Mouse (Mus musculus) ES-E14 (cell line): ENCODE data around the gene Actn1. TPM values are rescaled to one million over a fixed set of nuclear protein-coding genes. Genes with fewer than 3 reads are reported as not detected.

ENCODE experiments used
- DNase-seq: peaks from one replicate; pipeline ENCODE4 v3.0.0-alpha.2; 2013; ENCODE audit warnings: low read depth, low spot score
- H3K27ac ChIP-seq: 2 replicates; pipeline ENCODE4 v1.5.1; 2012; ENCODE audit warnings: low read depth, mild to moderate bottlenecking, low read length, moderate library complexity, mixed read lengths; ENCODE audit not compliant: poor library complexity, insufficient read depth, severe bottlenecking
- H3K36me3 ChIP-seq: 2 replicates; pipeline ENCODE4 v1.6.1; 2012; ENCODE audit warnings: mild to moderate bottlenecking, low read length, moderate library complexity, mixed read lengths; ENCODE audit not compliant: control insufficient read depth, poor library complexity, insufficient read depth, severe bottlenecking
- H3K4me1 ChIP-seq, 2 experiments: fragments of 150-350 bp in 1 of 2; sonication (generic) in 1 of 2; 2 replicates each; pipeline ENCODE4 v1.6.1; 2012; ENCODE audit warnings: low read length in 2 of 2, mild to moderate bottlenecking in 1 of 2, mixed read lengths in 1 of 2; ENCODE audit not compliant: control insufficient read depth in 2 of 2, insufficient read depth in 2 of 2, poor library complexity in 1 of 2
- H3K4me3 ChIP-seq, 2 experiments: fragments of 150-350 bp in 1 of 2; sonication (generic) in 1 of 2; 2 replicates each; pipeline ENCODE4 v1.5.1; 2012; ENCODE audit warnings: low read length in 2 of 2, low read depth in 1 of 2, mild to moderate bottlenecking in 1 of 2, mixed read lengths in 1 of 2; ENCODE audit not compliant: insufficient read depth in 1 of 2, poor library complexity in 1 of 2, severe bottlenecking in 1 of 2
- H3K9ac ChIP-seq: 2 replicates; pipeline ENCODE4 v1.6.1; 2012; ENCODE audit warnings: low read depth, mild to moderate bottlenecking, low read length, mixed read lengths; ENCODE audit not compliant: poor library complexity, insufficient read depth, severe bottlenecking
- H3K9me3 ChIP-seq: fragments of 150-350 bp; sonication (generic); 2 replicates; pipeline ENCODE4 v1.6.1; 2012; ENCODE audit warnings: low read depth, mild to moderate bottlenecking, low read length; ENCODE audit not compliant: control insufficient read depth, insufficient read depth
- CHD2 ChIP-seq: IDR thresholded peaks from 2 replicates; pipeline ENCODE4 v1.6.1; 2014; ENCODE audit warnings: mild to moderate bottlenecking, low read depth, low read length, inconsistent platforms
- HCFC1 ChIP-seq: IDR thresholded peaks from 2 replicates; pipeline ENCODE4 v1.6.1; 2012; ENCODE audit warnings: low read length, inconsistent platforms, borderline replicate concordance; ENCODE audit not compliant: insufficient read depth
- MAFK ChIP-seq: IDR thresholded peaks from 2 replicates; pipeline ENCODE4 v1.6.1; 2014; ENCODE audit warnings: mild to moderate bottlenecking, low read depth, low read length, inconsistent platforms; ENCODE audit not compliant: insufficient read depth
- ZC3H11A ChIP-seq: IDR thresholded peaks from 2 replicates; pipeline ENCODE4 v1.6.1; 2012; ENCODE audit warnings: low read depth, mild to moderate bottlenecking, inconsistent platforms, low read length, borderline replicate concordance
- ZNF384 ChIP-seq: IDR thresholded peaks from 2 replicates; pipeline ENCODE4 v1.6.1; 2012; ENCODE audit warnings: low read depth, low read length, inconsistent platforms
- in situ Hi-C, 2 experiments: fragments of 600-800 bp; cut with MboI; formaldehyde crosslinking; loops; one replicate each; pipeline ENCODE4 v1.15.1; 2025; ENCODE audit warnings: low sequenced_read_pairs in 2 of 2, inconsistent platforms in 1 of 2; ENCODE audit not compliant: unreplicated experiment in 2 of 2
- total RNA-seq: library from RNA; depleted of rRNA; stranded (reverse); fragments of 300-350 nt; gene quantifications from 2 replicates; pipeline ENCODE4 v1.2.3, GENCODE M21; 2012

The Actn1 gene
- total RNA-seq, 1 experiment: 255 TPM

DNA sequence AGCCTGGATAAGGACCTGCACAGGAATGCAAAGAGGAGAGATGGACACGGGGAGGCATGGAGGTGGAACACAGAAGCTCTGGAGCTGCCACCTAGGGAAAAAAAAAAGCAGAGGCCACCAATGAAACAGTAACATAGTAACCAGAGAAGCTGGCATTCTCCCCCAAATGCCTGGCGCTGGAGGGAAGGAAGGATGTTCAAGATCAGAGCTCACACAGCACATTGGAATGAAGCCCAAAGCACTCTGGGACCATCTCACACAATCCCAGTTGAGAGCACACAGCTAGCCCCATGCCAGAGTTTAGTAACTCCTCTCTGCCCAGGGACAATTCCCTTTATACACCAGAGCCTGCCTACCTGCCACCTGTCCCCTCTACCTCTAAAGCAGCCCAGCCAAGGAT lies 34.1 kb downstream of the Actn1 start:
- in situ Hi-C loops: no loop called here
- Histone ChIP-seq H3K4me1 (peaks cover 35 to 62% of the 10 kb centered on the region in 2 experiments), H3K9me3 (no peaks in the 10 kb centered on the region), H3K9ac (no peak overlapping the region; the same call in 1 of the 2 replicates), H3K4me3 (no peak overlapping the region), H3K36me3 (no peaks in the 10 kb centered on the region; the same call in 1 of the 2 replicates), H3K27ac (no peak overlapping the region)
- no peak for DNase-seq
- TF ChIP-seq ZNF384 (no peak), MAFK (no peak), HCFC1 (no peak), ZC3H11A (no peak), CHD2 (no peak)

DNA sequence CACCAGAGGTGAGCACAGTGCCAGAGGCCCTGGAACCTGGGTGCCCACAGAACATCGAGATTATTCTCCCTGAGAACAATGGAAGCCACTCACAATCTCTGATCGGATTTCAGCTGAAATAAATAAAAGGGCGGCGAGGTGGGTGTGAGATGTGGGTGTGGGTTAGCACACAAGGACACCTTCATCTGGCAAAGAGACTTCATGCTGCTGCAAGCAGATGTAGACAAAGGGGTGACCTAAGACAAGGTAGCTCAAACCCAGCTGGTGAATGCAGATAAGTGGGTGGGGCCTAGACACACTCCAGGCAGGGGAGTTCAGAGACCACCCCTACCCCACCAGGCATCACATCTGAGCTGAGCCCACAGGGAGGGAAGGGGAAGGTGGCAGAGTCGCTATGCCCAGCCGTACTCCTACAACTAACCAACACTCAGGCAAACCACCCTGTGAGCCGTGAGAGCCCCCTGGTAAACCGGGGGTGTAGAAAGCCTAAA lies 35.9 kb downstream of the Actn1 start:
- Histone ChIP-seq H3K4me3 (no peak overlapping the region), H3K36me3 (no peaks in the 10 kb centered on the region; the same call in 1 of the 2 replicates), H3K27ac (peak overlapping the region; percentile 36), H3K9me3 (no peaks in the 10 kb centered on the region), H3K9ac (no peak overlapping the region), H3K4me1 (peaks cover 29 to 66% of the 10 kb centered on the region in 2 experiments)
- in situ Hi-C loops: no loop called here
- peak; percentile 42 for DNase-seq
- TF ChIP-seq ZC3H11A (no peak), MAFK (no peak), CHD2 (no peak), HCFC1 (no peak), ZNF384 (no peak)

DNA sequence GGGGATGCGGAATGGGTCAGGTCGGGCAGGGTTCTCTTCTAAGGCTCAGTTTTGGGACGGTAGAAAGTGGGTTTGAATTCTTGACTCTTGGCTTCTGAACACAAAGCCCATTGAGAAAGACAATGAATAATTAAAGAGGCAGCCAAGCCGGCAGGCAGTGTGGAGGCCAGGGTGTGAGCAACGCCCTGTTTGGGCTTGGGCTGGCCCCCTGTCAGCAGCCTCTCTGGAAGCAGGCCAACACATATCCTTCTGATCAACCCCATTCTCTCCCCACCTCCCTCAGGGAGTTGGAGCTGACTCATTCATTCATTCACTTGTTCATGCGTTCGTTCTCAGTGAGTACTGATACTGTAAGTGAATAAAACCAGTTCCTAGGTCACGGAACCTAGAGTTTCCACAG lies 36.7 kb downstream of the Actn1 start:
- no peak for TF ChIP-seq ZC3H11A
- no peak for TF ChIP-seq CHD2
- TF ChIP-seq MAFK: no peak
- no peak for TF ChIP-seq ZNF384
- no peak for TF ChIP-seq HCFC1
- peak overlapping the region; percentile 77 for H3K27ac ChIP-seq
- no peaks in the 10 kb centered on the region; the same call in 1 of the 2 replicates for H3K36me3 ChIP-seq
- H3K4me3 ChIP-seq: peak overlapping the region; percentile 8 to 9; a peak in 2 of 4 replicates
- peak overlapping the region; percentile 32; the same call in 1 of the 2 replicates for H3K9ac ChIP-seq
- peaks cover 25 to 60% of the 10 kb centered on the region in 2 experiments for H3K4me1 ChIP-seq
- peak; percentile 61 for DNase-seq
- in situ Hi-C loops: no loop called here
- no peaks in the 10 kb centered on the region for H3K9me3 ChIP-seq

DNA sequence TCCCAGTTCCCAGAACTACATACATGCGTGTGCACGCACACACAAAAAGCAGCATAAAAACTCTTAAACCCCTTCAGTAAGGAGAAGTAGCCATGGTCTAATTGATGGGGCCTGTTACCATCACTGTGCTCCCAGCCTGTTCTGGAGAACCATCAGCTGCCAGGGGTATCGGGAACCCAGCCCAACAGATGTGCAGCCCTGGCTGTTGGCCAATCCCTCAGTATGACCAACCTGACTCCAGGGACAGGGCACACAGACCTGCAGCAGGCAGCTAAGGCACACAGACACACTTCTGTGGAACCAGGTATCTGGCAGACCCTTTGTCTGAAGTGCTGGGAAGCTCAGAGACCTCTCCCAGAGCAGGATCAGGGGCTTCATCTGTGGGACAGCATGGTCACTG lies 37.7 kb downstream of the Actn1 start:
- no peak overlapping the region for H3K4me3 ChIP-seq
- no peaks in the 10 kb centered on the region for H3K9me3 ChIP-seq
- no peak for DNase-seq
- no peak overlapping the region for H3K9ac ChIP-seq
- no peaks in the 10 kb centered on the region; the same call in 1 of the 2 replicates for H3K36me3 ChIP-seq
- peaks cover 26 to 62% of the 10 kb centered on the region in 2 experiments for H3K4me1 ChIP-seq
- no peak overlapping the region; the same call in 1 of the 2 replicates for H3K27ac ChIP-seq
- in situ Hi-C loops: no loop called here
- TF ChIP-seq CHD2: no peak
- TF ChIP-seq MAFK: no peak
- TF ChIP-seq ZNF384: no peak
- no peak for TF ChIP-seq HCFC1
- no peak for TF ChIP-seq ZC3H11A
